Mouse (Mus musculus): ENCODE measurements around the gene Lalba. TPM values are rescaled to one million over a fixed set of nuclear protein-coding genes. Genes with fewer than 3 reads are reported as not detected.

Gene Lalba
- total RNA-seq, 1 experiment: not detected

DNA sequence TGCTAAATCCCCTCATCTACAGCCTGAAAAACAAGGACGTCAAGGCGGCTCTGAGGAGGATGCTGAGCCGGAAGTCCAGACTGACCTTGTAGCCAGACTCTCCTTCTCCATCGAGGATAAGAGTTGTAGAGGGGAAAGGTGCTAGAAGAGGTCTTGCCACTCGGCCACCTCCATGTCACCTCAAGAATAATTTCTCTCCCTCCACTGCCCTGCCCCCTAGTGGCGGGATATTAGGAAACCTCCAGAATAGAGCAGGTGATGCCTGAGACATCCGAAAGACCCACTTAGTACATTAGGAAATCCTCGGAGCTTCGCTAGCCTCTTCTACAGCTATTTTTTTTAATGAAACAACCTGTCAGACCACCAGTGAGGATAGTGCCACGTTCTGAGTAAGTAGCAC, 7.1 kb downstream of the Lalba start:
- H3K27ac ChIP-seq (ENCODE audit: insufficient read depth, low read depth, low read length, poor library complexity, severe bottlenecking): no peak overlapping the region
- peak; percentile 54 for DNase-seq (ENCODE audit: low read depth, low spot score)
- no peaks in the 10 kb centered on the region; a peak in 1 of 4 replicates for H3K4me1 ChIP-seq (ENCODE audit: control insufficient read depth in 2 of 2, insufficient read depth in 2 of 2, low read length in 2 of 2, poor library complexity in 1 of 2)
- in situ Hi-C loops (cut with MboI; ENCODE audit: low sequenced_read_pairs in 2 of 2, unreplicated experiment in 2 of 2): no loop called here
- H3K9ac ChIP-seq (ENCODE audit: insufficient read depth, low read depth, low read length, poor library complexity, severe bottlenecking): no peak overlapping the region
- TF ChIP-seq CHD2 (IDR thresholded peaks at IDR 0.05; ENCODE audit: low read depth, low read length) (no peak), ZC3H11A (IDR thresholded peaks at IDR 0.05; ENCODE audit: borderline replicate concordance, low read depth, low read length) (no peak), HCFC1 (IDR thresholded peaks at IDR 0.05; ENCODE audit: borderline replicate concordance, insufficient read depth, low read length) (no peak), ZNF384 (IDR thresholded peaks at IDR 0.05; ENCODE audit: low read depth, low read length) (no peak), MAFK (IDR thresholded peaks at IDR 0.05; ENCODE audit: insufficient read depth, low read depth, low read length) (no peak)
- H3K36me3 ChIP-seq (ENCODE audit: control insufficient read depth, insufficient read depth, low read length, poor library complexity, severe bottlenecking): no peaks in the 10 kb centered on the region
- H3K9me3 ChIP-seq (ENCODE audit: control insufficient read depth, insufficient read depth, low read depth, low read length): no peaks in the 10 kb centered on the region
- H3K4me3 ChIP-seq (ENCODE audit: insufficient read depth in 1 of 2, low read depth in 1 of 2, low read length in 2 of 2, poor library complexity in 1 of 2, severe bottlenecking in 1 of 2): no peak overlapping the region

- Histone ChIP-seq H3K36me3 (ENCODE audit: control insufficient read depth, insufficient read depth, low read length, poor library complexity, severe bottlenecking) (no peaks in the 10 kb centered on the region), H3K27ac (ENCODE audit: insufficient read depth, low read depth, low read length, poor library complexity, severe bottlenecking) (no peak overlapping the region), H3K4me3 (ENCODE audit: insufficient read depth in 1 of 2, low read depth in 1 of 2, low read length in 2 of 2, poor library complexity in 1 of 2, severe bottlenecking in 1 of 2) (no peak overlapping the region), H3K4me1 (ENCODE audit: control insufficient read depth in 2 of 2, insufficient read depth in 2 of 2, low read length in 2 of 2, poor library complexity in 1 of 2) (no peaks in the 10 kb centered on the region; a peak in 1 of 4 replicates), H3K9ac (ENCODE audit: insufficient read depth, low read depth, low read length, poor library complexity, severe bottlenecking) (no peak overlapping the region), H3K9me3 (ENCODE audit: control insufficient read depth, insufficient read depth, low read depth, low read length) (no peaks in the 10 kb centered on the region)
- in situ Hi-C loops (cut with MboI; ENCODE audit: low sequenced_read_pairs in 2 of 2, unreplicated experiment in 2 of 2): no loop called here
- no peak for DNase-seq (ENCODE audit: low read depth, low spot score)
- TF ChIP-seq MAFK (IDR thresholded peaks at IDR 0.05; ENCODE audit: insufficient read depth, low read depth, low read length) (no peak), ZNF384 (IDR thresholded peaks at IDR 0.05; ENCODE audit: low read depth, low read length) (no peak), HCFC1 (IDR thresholded peaks at IDR 0.05; ENCODE audit: borderline replicate concordance, insufficient read depth, low read length) (no peak), CHD2 (IDR thresholded peaks at IDR 0.05; ENCODE audit: low read depth, low read length) (no peak), ZC3H11A (IDR thresholded peaks at IDR 0.05; ENCODE audit: borderline replicate concordance, low read depth, low read length) (no peak)
These were observed 7.6 kb downstream of the Lalba start for GRCm38 (mm10) chr15:98474958-98475357.

DNA sequence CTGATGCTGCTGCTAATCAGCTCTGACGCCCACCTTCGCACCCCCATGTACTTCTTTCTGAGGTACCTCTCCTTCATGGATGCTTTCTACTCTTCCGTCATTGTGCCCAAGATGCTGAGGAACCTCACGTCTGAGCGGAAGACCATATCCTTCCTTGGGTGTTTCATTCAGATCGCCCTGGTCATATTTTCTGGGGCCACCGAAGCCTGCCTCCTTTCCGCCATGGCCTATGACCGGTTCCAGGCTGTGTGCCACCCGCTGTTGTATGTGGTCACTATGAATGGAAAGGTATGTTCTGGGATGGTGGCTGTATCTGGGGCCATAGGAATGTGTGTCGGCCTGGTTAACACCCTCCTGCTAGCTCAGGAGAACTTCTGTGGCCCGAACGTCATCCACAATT, 11.0 kb downstream of the Lalba start:
- TF ChIP-seq ZNF384 (IDR thresholded peaks at IDR 0.05; ENCODE audit: low read depth, low read length) (no peak), HCFC1 (IDR thresholded peaks at IDR 0.05; ENCODE audit: borderline replicate concordance, insufficient read depth, low read length) (no peak), CHD2 (IDR thresholded peaks at IDR 0.05; ENCODE audit: low read depth, low read length) (no peak), ZC3H11A (IDR thresholded peaks at IDR 0.05; ENCODE audit: borderline replicate concordance, low read depth, low read length) (no peak), MAFK (IDR thresholded peaks at IDR 0.05; ENCODE audit: insufficient read depth, low read depth, low read length) (no peak)
- in situ Hi-C loops (cut with MboI; ENCODE audit: low sequenced_read_pairs in 2 of 2, unreplicated experiment in 2 of 2): no loop called here

GRCm38 (mm10) chr15:98469596-98469995, 12.9 kb downstream of the Lalba start, which contains the start of gene OR5BS1P:
Gene OR5BS1P (plus strand): TSS chr15:98469896.
- Histone ChIP-seq H3K4me3 (ENCODE audit: insufficient read depth in 1 of 2, low read depth in 1 of 2, low read length in 2 of 2, poor library complexity in 1 of 2, severe bottlenecking in 1 of 2) (no peak within 1 kb of the TSS), H3K36me3 (ENCODE audit: control insufficient read depth, insufficient read depth, low read length, poor library complexity, severe bottlenecking) (no peaks in the 10 kb centered on the region), H3K27ac (ENCODE audit: insufficient read depth, low read depth, low read length, poor library complexity, severe bottlenecking) (no peak within 1 kb of the TSS), H3K4me1 (ENCODE audit: control insufficient read depth in 2 of 2, insufficient read depth in 2 of 2, low read length in 2 of 2, poor library complexity in 1 of 2) (no peaks in the 10 kb centered on the region), H3K9me3 (ENCODE audit: control insufficient read depth, insufficient read depth, low read depth, low read length) (no peaks in the 10 kb centered on the region), H3K9ac (ENCODE audit: insufficient read depth, low read depth, low read length, poor library complexity, severe bottlenecking) (no peak within 1 kb of the TSS)
- TF ChIP-seq ZC3H11A (IDR thresholded peaks at IDR 0.05; ENCODE audit: borderline replicate concordance, low read depth, low read length) (no peak), CHD2 (IDR thresholded peaks at IDR 0.05; ENCODE audit: low read depth, low read length) (no peak), ZNF384 (IDR thresholded peaks at IDR 0.05; ENCODE audit: low read depth, low read length) (no peak), MAFK (IDR thresholded peaks at IDR 0.05; ENCODE audit: insufficient read depth, low read depth, low read length) (no peak), HCFC1 (IDR thresholded peaks at IDR 0.05; ENCODE audit: borderline replicate concordance, insufficient read depth, low read length) (no peak)
- no peak for DNase-seq (ENCODE audit: low read depth, low spot score)
- in situ Hi-C loops (cut with MboI; ENCODE audit: low sequenced_read_pairs in 2 of 2, unreplicated experiment in 2 of 2): no loop called here

More for the DNA sequence above, 11.0 kb downstream of the Lalba start:
- no peak for DNase-seq (ENCODE audit: low read depth, low spot score)
- Histone ChIP-seq H3K4me3 (ENCODE audit: insufficient read depth in 1 of 2, low read depth in 1 of 2, low read length in 2 of 2, poor library complexity in 1 of 2, severe bottlenecking in 1 of 2) (no peak overlapping the region), H3K9ac (ENCODE audit: insufficient read depth, low read depth, low read length, poor library complexity, severe bottlenecking) (no peak overlapping the region), H3K9me3 (ENCODE audit: control insufficient read depth, insufficient read depth, low read depth, low read length) (no peaks in the 10 kb centered on the region), H3K4me1 (ENCODE audit: control insufficient read depth in 2 of 2, insufficient read depth in 2 of 2, low read length in 2 of 2, poor library complexity in 1 of 2) (no peaks in the 10 kb centered on the region), H3K36me3 (ENCODE audit: control insufficient read depth, insufficient read depth, low read length, poor library complexity, severe bottlenecking) (no peaks in the 10 kb centered on the region), H3K27ac (ENCODE audit: insufficient read depth, low read depth, low read length, poor library complexity, severe bottlenecking) (no peak overlapping the region)

DNA sequence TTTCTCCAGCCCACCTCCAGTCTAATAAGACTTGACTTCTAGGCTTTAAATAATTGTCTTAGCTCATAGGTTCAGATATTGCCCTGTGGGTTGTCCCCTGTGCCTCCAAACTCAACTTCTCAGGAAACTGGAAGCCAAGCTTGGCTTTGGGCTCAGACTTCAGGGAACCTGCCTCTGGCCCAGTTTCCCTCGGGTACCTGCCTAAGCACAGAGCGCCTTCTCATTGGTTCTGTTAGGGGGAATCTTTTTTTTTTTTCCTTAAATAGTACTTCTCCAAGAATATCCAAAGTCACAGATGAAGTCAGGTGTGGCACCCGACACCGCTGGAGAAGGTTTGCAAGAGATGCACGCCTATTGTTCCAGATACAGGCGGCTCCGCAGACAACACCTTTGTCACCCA, 30.2 kb downstream of the Lalba start, which contains the start of gene Olfr281:
Gene Olfr281, plus strand, starts transcription at position 301 of the 400 bp plus-strand sequence.
- TF ChIP-seq HCFC1 (IDR thresholded peaks at IDR 0.05; ENCODE audit: borderline replicate concordance, insufficient read depth, low read length) (no peak), CHD2 (IDR thresholded peaks at IDR 0.05; ENCODE audit: low read depth, low read length) (no peak), ZC3H11A (IDR thresholded peaks at IDR 0.05; ENCODE audit: borderline replicate concordance, low read depth, low read length) (no peak), MAFK (IDR thresholded peaks at IDR 0.05; ENCODE audit: insufficient read depth, low read depth, low read length) (no peak), ZNF384 (IDR thresholded peaks at IDR 0.05; ENCODE audit: low read depth, low read length) (no peak)
- H3K4me1 ChIP-seq (ENCODE audit: control insufficient read depth in 2 of 2, insufficient read depth in 2 of 2, low read length in 2 of 2, poor library complexity in 1 of 2): no peaks in the 10 kb centered on the region
- no peak within 1 kb of the TSS for H3K27ac ChIP-seq (ENCODE audit: insufficient read depth, low read depth, low read length, poor library complexity, severe bottlenecking)
- no peak within 1 kb of the TSS for H3K4me3 ChIP-seq (ENCODE audit: insufficient read depth in 1 of 2, low read depth in 1 of 2, low read length in 2 of 2, poor library complexity in 1 of 2, severe bottlenecking in 1 of 2)
- no peaks in the 10 kb centered on the region for H3K36me3 ChIP-seq (ENCODE audit: control insufficient read depth, insufficient read depth, low read length, poor library complexity, severe bottlenecking)
- in situ Hi-C loops (cut with MboI; ENCODE audit: low sequenced_read_pairs in 2 of 2, unreplicated experiment in 2 of 2): no loop called here
- H3K9me3 ChIP-seq (ENCODE audit: control insufficient read depth, insufficient read depth, low read depth, low read length): no peaks in the 10 kb centered on the region
- no peak within 1 kb of the TSS for H3K9ac ChIP-seq (ENCODE audit: insufficient read depth, low read depth, low read length, poor library complexity, severe bottlenecking)
- DNase-seq (ENCODE audit: low read depth, low spot score): no peak

All from ES-E14 (cell line).